In genomic region chr4:41124180-41124951, GRCm38 (mm10) we compare ENCODE assay signal across 8 mouse cellular contexts. TPM values are rescaled to one million over a fixed set of nuclear protein-coding genes. Genes with fewer than 3 reads are reported as not detected.
A peak's percentile ranks its signal among the peaks of the same experiment; 100 is the strongest.
DNase-seq lines count a peak whose midpoint lies in the region; ATAC-seq and TF ChIP-seq lines count a peak whose summit lies in the region.

Gene Nol6 (minus strand): TSS chr4:41124455.

- ATAC-seq in Patski: peak; percentile 97
- peak; percentile 100 for ATAC-seq in hindbrain, embryonic 13.5 days (ENCODE audit: low FRiP score)

- peak within 1 kb of the TSS; percentile 88 for H3K4me2 ChIP-seq in hindbrain, embryonic 13.5 days

- H3K4me1 ChIP-seq in hindbrain, embryonic 13.5 days (replicated peaks): peaks cover 12% of the 10 kb centered on the region

- CTCF ChIA-PET in Patski (lab: Charles Lee): interaction anchor here (1.1 to 1.8 kb wide), 3 partner anchors 21 to 99 kb away, joined by 3 to 5 read pairs (median 3); no protein-coding TSS in a partner anchor

- H3K9me3 ChIP-seq in hindbrain, embryonic 13.5 days: no peaks in the 10 kb centered on the region

- H3K27me3 ChIP-seq in Patski: no peaks in the 10 kb centered on the region
- H3K27me3 ChIP-seq in hindbrain, embryonic 13.5 days: peaks cover 2% of the 10 kb centered on the region; the same call in 1 of the 2 replicates

- peak within 1 kb of the TSS; percentile 80 for H3K9ac ChIP-seq in hindbrain, embryonic 13.5 days

- peak within 1 kb of the TSS; percentile 48; the same call in 1 of the 2 replicates for H3K27ac ChIP-seq in hindbrain, embryonic 13.5 days

- H3K4me3 ChIP-seq in hindbrain, embryonic 13.5 days: peak within 1 kb of the TSS; percentile 69

- WGBS in hindbrain, embryonic 13.5 days: 1% methylated on average over 29 of the region's 29 CpGs

- peak; percentile 96 for DNase-seq in Patski (ENCODE audit: low read depth, low spot score)
- DNase-seq in cerebellum, postnatal 14 days: peak; percentile 98
- peak; percentile 99 for DNase-seq in frontal cortex, postnatal 14 days (ENCODE audit: low spot score in 2 of 2)
- peak; percentile 83 to 86 for DNase-seq in layer of hippocampus, postnatal 25 days (ENCODE audit: extremely low spot score in 1 of 2, low spot score in 1 of 2)
- DNase-seq in lung, postnatal 25 days (ENCODE audit: low spot score): peak; percentile 99
- DNase-seq in retina, embryonic 14.5 days (ENCODE audit: low spot score): peak; percentile 98
- peak; percentile 94 for DNase-seq in thymus, postnatal 4 days

- POLR2A ChIA-PET in Patski (lab: Charles Lee): interaction anchor here (1.3 kb wide), 1 partner anchor 41 kb away, joined by 3 read pairs; no protein-coding TSS in a partner anchor

- no peak for TF ChIP-seq CTCF in Patski (IDR thresholded peaks at IDR 0.05)

- H3K36me3 ChIP-seq in hindbrain, embryonic 13.5 days: peaks cover 33% of the 10 kb centered on the region

- in situ Hi-C loops in Patski (cut with MboI; ENCODE audit: low pct_unique_long_range_greater_than_20kb): loop anchor here (5.0 kb wide), 2 partner anchors 72 to 352 kb away; no protein-coding TSS in a partner anchor

RNA-seq across cellular contexts. Expression of gene Nol6, which starts in this region (rescaled TPM):
- 18.8 TPM for polyA plus RNA-seq in Patski (2021)
- polyA plus RNA-seq in hindbrain, embryonic 13.5 days (2015; fragmentation: Nextera tagmentation; extraction: Ambion mirVana): 31.0 and 32.5 TPM in 2 replicates
- total RNA-seq in layer of hippocampus, postnatal 25 days (2021): 100 to 1,000 TPM; 101 to 103 TPM

Comparison
In these comparisons a context has a peak if more than half of its experiments do, and no peak if none do; other contexts are left out.
1. Peak in every context shown above with its lines: DNase-seq, ATAC-seq, H3K4me3 ChIP-seq and H3K27ac ChIP-seq.